Mouse (Mus musculus): ENCODE measurements around the gene Stk24. TPM values are rescaled to one million over a fixed set of nuclear protein-coding genes. Genes with fewer than 3 reads are reported as not detected.
A peak's percentile ranks its signal among the peaks of the same experiment; 100 is the strongest.

The Stk24 gene
- polyA plus RNA-seq, 1 experiment from 2014 or later: 45.3 TPM

- Histone ChIP-seq H3K36me3 (ENCODE audit: control insufficient read depth, insufficient read depth, low read length) (no peaks in the 10 kb centered on the region; the same call in 1 of the 2 replicates), H3K4me3 (ENCODE audit: low read depth, low read length) (no peak overlapping the region), H3K9ac (ENCODE audit: low read length) (no peak overlapping the region), H3K27me3 (ENCODE audit: control insufficient read depth, insufficient read depth, low read length) (no peaks in the 10 kb centered on the region), H3K4me2 (ENCODE audit: low read depth, severe bottlenecking) (no peak overlapping the region), H3K27ac (replicated peaks; ENCODE audit: low read depth, low read length) (no peak overlapping the region), H3K9me3 (ENCODE audit: control insufficient read depth, low read length) (no peaks in the 10 kb centered on the region), H3K4me1 (ENCODE audit: control insufficient read depth, insufficient read depth, low read length) (peaks cover 37% of the 10 kb centered on the region)
- ATAC-seq (ENCODE audit: insufficient number of reproducible peaks, low FRiP score, low TSS enrichment, low read depth): no peak
- no peak for DNase-seq (ENCODE audit: low spot score)
- WGBS: 94% methylated on average over 7 of the region's 7 CpGs
Observed at GRCm38 (mm10) chr14:121364282-121364681, 15.5 kb downstream of the Stk24 start.

GRCm38 (mm10) chr14:121361319-121362114 lies 18.3 kb downstream of the Stk24 start:
- Histone ChIP-seq H3K27ac (replicated peaks; ENCODE audit: low read depth, low read length) (no peak overlapping the region), H3K9ac (ENCODE audit: low read length) (no peak overlapping the region), H3K4me1 (ENCODE audit: control insufficient read depth, insufficient read depth, low read length) (peaks cover 29% of the 10 kb centered on the region), H3K36me3 (ENCODE audit: control insufficient read depth, insufficient read depth, low read length) (no peaks in the 10 kb centered on the region; the same call in 1 of the 2 replicates), H3K9me3 (ENCODE audit: control insufficient read depth, low read length) (no peaks in the 10 kb centered on the region), H3K27me3 (ENCODE audit: control insufficient read depth, insufficient read depth, low read length) (no peaks in the 10 kb centered on the region), H3K4me2 (ENCODE audit: low read depth, severe bottlenecking) (no peak overlapping the region), H3K4me3 (ENCODE audit: low read depth, low read length) (no peak overlapping the region)
- 91% methylated on average over 17 of the region's 17 CpGs for WGBS
- ATAC-seq (ENCODE audit: insufficient number of reproducible peaks, low FRiP score, low TSS enrichment, low read depth) (no peak), DNase-seq (ENCODE audit: low spot score) (no peak)

- no peak overlapping the region for H3K27ac ChIP-seq (replicated peaks; ENCODE audit: low read depth, low read length)
- no peaks in the 10 kb centered on the region for H3K9me3 ChIP-seq (ENCODE audit: control insufficient read depth, low read length)
- H3K36me3 ChIP-seq (ENCODE audit: control insufficient read depth, insufficient read depth, low read length): no peaks in the 10 kb centered on the region; the same call in 1 of the 2 replicates
- no peaks in the 10 kb centered on the region for H3K27me3 ChIP-seq (ENCODE audit: control insufficient read depth, insufficient read depth, low read length)
- H3K4me1 ChIP-seq (ENCODE audit: control insufficient read depth, insufficient read depth, low read length): peaks cover 20% of the 10 kb centered on the region
- H3K4me2 ChIP-seq (ENCODE audit: low read depth, severe bottlenecking): no peak overlapping the region
- H3K4me3 ChIP-seq (ENCODE audit: low read depth, low read length): no peak overlapping the region
- WGBS: 65% methylated on average over 8 of the region's 8 CpGs
- ATAC-seq (ENCODE audit: insufficient number of reproducible peaks, low FRiP score, low TSS enrichment, low read depth) (0 out of 2 replicates have a peak, but pooled peaks have one; percentile 56), DNase-seq (ENCODE audit: low spot score) (no peak)
- no peak overlapping the region for H3K9ac ChIP-seq (ENCODE audit: low read length)
Observed at GRCm38 (mm10) chr14:121359850-121360249, 20.0 kb downstream of the Stk24 start.

GRCm38 (mm10) chr14:121359015-121359414 lies 20.8 kb downstream of the Stk24 start:
- H3K9me3 ChIP-seq (ENCODE audit: control insufficient read depth, low read length): no peaks in the 10 kb centered on the region
- no peak for ATAC-seq (ENCODE audit: insufficient number of reproducible peaks, low FRiP score, low TSS enrichment, low read depth)
- H3K27ac ChIP-seq (replicated peaks; ENCODE audit: low read depth, low read length): no peak overlapping the region
- no peak overlapping the region for H3K9ac ChIP-seq (ENCODE audit: low read length)
- peaks cover 20% of the 10 kb centered on the region for H3K4me1 ChIP-seq (ENCODE audit: control insufficient read depth, insufficient read depth, low read length)
- no peaks in the 10 kb centered on the region for H3K27me3 ChIP-seq (ENCODE audit: control insufficient read depth, insufficient read depth, low read length)
- no peak overlapping the region for H3K4me3 ChIP-seq (ENCODE audit: low read depth, low read length)
- H3K36me3 ChIP-seq (ENCODE audit: control insufficient read depth, insufficient read depth, low read length): no peaks in the 10 kb centered on the region; the same call in 1 of the 2 replicates
- H3K4me2 ChIP-seq (ENCODE audit: low read depth, severe bottlenecking): no peak overlapping the region
- DNase-seq (ENCODE audit: low spot score): no peak
- 21% methylated on average over 3 of the region's 3 CpGs for WGBS

GRCm38 (mm10) chr14:121358327-121358726 lies 21.5 kb downstream of the Stk24 start:
- H3K9me3 ChIP-seq (ENCODE audit: control insufficient read depth, low read length): no peaks in the 10 kb centered on the region
- H3K4me1 ChIP-seq (ENCODE audit: control insufficient read depth, insufficient read depth, low read length): peaks cover 20% of the 10 kb centered on the region
- no peak for ATAC-seq (ENCODE audit: insufficient number of reproducible peaks, low FRiP score, low TSS enrichment, low read depth)
- H3K4me2 ChIP-seq (ENCODE audit: low read depth, severe bottlenecking): no peak overlapping the region
- no peaks in the 10 kb centered on the region for H3K27me3 ChIP-seq (ENCODE audit: control insufficient read depth, insufficient read depth, low read length)
- no peak overlapping the region for H3K27ac ChIP-seq (replicated peaks; ENCODE audit: low read depth, low read length)
- DNase-seq (ENCODE audit: low spot score): no peak
- H3K4me3 ChIP-seq (ENCODE audit: low read depth, low read length): no peak overlapping the region
- WGBS: 93% methylated on average over 1 of the region's 1 CpGs
- no peak overlapping the region for H3K9ac ChIP-seq (ENCODE audit: low read length)
- H3K36me3 ChIP-seq (ENCODE audit: control insufficient read depth, insufficient read depth, low read length): no peaks in the 10 kb centered on the region; the same call in 1 of the 2 replicates

- ATAC-seq (ENCODE audit: insufficient number of reproducible peaks, low FRiP score, low TSS enrichment, low read depth): no peak
- no peak overlapping the region for H3K4me3 ChIP-seq (ENCODE audit: low read depth, low read length)
- H3K27ac ChIP-seq (replicated peaks; ENCODE audit: low read depth, low read length): no peak overlapping the region
- DNase-seq (ENCODE audit: low spot score): no peak
- H3K9ac ChIP-seq (ENCODE audit: low read length): no peak overlapping the region
- no peaks in the 10 kb centered on the region for H3K9me3 ChIP-seq (ENCODE audit: control insufficient read depth, low read length)
- WGBS: 83% methylated on average over 8 of the region's 8 CpGs
- no peak overlapping the region for H3K4me2 ChIP-seq (ENCODE audit: low read depth, severe bottlenecking)
- H3K27me3 ChIP-seq (ENCODE audit: control insufficient read depth, insufficient read depth, low read length): no peaks in the 10 kb centered on the region
- peaks cover 24% of the 10 kb centered on the region for H3K4me1 ChIP-seq (ENCODE audit: control insufficient read depth, insufficient read depth, low read length)
- H3K36me3 ChIP-seq (ENCODE audit: control insufficient read depth, insufficient read depth, low read length): no peaks in the 10 kb centered on the region
Observed at GRCm38 (mm10) chr14:121356336-121356862, 23.4 kb downstream of the Stk24 start.

- Histone ChIP-seq H3K9ac (ENCODE audit: low read length) (no peak overlapping the region), H3K36me3 (ENCODE audit: control insufficient read depth, insufficient read depth, low read length) (no peaks in the 10 kb centered on the region), H3K4me2 (ENCODE audit: low read depth, severe bottlenecking) (no peak overlapping the region), H3K9me3 (ENCODE audit: control insufficient read depth, low read length) (no peaks in the 10 kb centered on the region), H3K27me3 (ENCODE audit: control insufficient read depth, insufficient read depth, low read length) (no peaks in the 10 kb centered on the region), H3K27ac (replicated peaks; ENCODE audit: low read depth, low read length) (no peak overlapping the region), H3K4me1 (ENCODE audit: control insufficient read depth, insufficient read depth, low read length) (peaks cover 24% of the 10 kb centered on the region), H3K4me3 (ENCODE audit: low read depth, low read length) (no peak overlapping the region)
- no peak for DNase-seq (ENCODE audit: low spot score)
- WGBS: 33% methylated on average over 6 of the region's 6 CpGs
- no peak for ATAC-seq (ENCODE audit: insufficient number of reproducible peaks, low FRiP score, low TSS enrichment, low read depth)
Observed at GRCm38 (mm10) chr14:121355732-121356131, 24.1 kb downstream of the Stk24 start.

- Histone ChIP-seq H3K9me3 (ENCODE audit: control insufficient read depth, low read length) (no peaks in the 10 kb centered on the region), H3K4me1 (ENCODE audit: control insufficient read depth, insufficient read depth, low read length) (peaks cover 11% of the 10 kb centered on the region), H3K27me3 (ENCODE audit: control insufficient read depth, insufficient read depth, low read length) (no peaks in the 10 kb centered on the region), H3K4me2 (ENCODE audit: low read depth, severe bottlenecking) (no peak overlapping the region), H3K9ac (ENCODE audit: low read length) (no peak overlapping the region), H3K4me3 (ENCODE audit: low read depth, low read length) (no peak overlapping the region), H3K27ac (replicated peaks; ENCODE audit: low read depth, low read length) (no peak overlapping the region), H3K36me3 (ENCODE audit: control insufficient read depth, insufficient read depth, low read length) (no peaks in the 10 kb centered on the region)
- 79% methylated on average over 10 of the region's 10 CpGs for WGBS
- ATAC-seq (ENCODE audit: insufficient number of reproducible peaks, low FRiP score, low TSS enrichment, low read depth) (no peak), DNase-seq (ENCODE audit: low spot score) (no peak)
Observed at GRCm38 (mm10) chr14:121353648-121354377, 26.0 kb downstream of the Stk24 start.
